Mouse (Mus musculus) cerebellum, adult 2 months (tissue): ENCODE data around the gene Cd6.

Experiments
- CTCF ChIP-seq: fragments of 200-500 bp; IDR thresholded peaks from 2 replicates; pipeline ENCODE4 v1.5.1; 2011; ENCODE audit warnings: low read depth, mild to moderate bottlenecking, control low read depth, low read length, moderate library complexity, borderline replicate concordance; ENCODE audit not compliant: insufficient read depth
- POLR2A ChIP-seq: fragments of 200-500 bp; IDR thresholded peaks from 2 replicates; pipeline ENCODE4 v1.6.1; 2011; ENCODE audit warnings: low read length, control low read depth, borderline replicate concordance; ENCODE audit not compliant: insufficient read depth

GRCm38 (mm10) chr19:10846150-10846549, 16.3 kb upstream of the Cd6 start:
- no peak for TF ChIP-seq CTCF
- no peak for TF ChIP-seq POLR2A
